Mouse (Mus musculus) ES-CJ7 (cell line): ENCODE measurements around the gene Ndufaf3.

ENCODE experiments used
- DNase-seq: peaks from one replicate; pipeline ENCODE4 v3.0.0; 2011; ENCODE audit warnings: low read depth, low spot score

The Ndufaf3 gene

GRCm38 (mm10) chr9:108521604-108522003, 45.6 kb downstream of the Ndufaf3 start:
- no peak for DNase-seq

GRCm38 (mm10) chr9:108517931-108518332, 49.3 kb downstream of the Ndufaf3 start:
- DNase-seq, result peak; percentile 78

- DNase-seq, result peak; percentile 90
Observed at GRCm38 (mm10) chr9:108517253-108517930, 49.8 kb downstream of the Ndufaf3 start.

GRCm38 (mm10) chr9:108516380-108517251, 50.6 kb downstream of the Ndufaf3 start, which contains the start of gene Qrich1:
Qrich1 (plus strand) TSS chr9:108516806.
- peak; percentile 99 for DNase-seq
